Mouse (Mus musculus) E14TG2a.4 (cell line): ENCODE results near the gene Mslnl.

Experiments used
- H3K27me3 ChIP-seq: 2 replicates; pipeline ENCODE4 v1.6.1; 2014; ENCODE audit warnings: low read length, control low read depth; ENCODE audit not compliant: insufficient read depth
- H3K36me3 ChIP-seq: 2 replicates; pipeline ENCODE4 v1.6.1; 2014; ENCODE audit warnings: low read length, control low read depth; ENCODE audit not compliant: insufficient read depth
- H3K4me1 ChIP-seq: replicated peaks from 2 replicates; pipeline ENCODE4 v1.6.1; 2014; ENCODE audit warnings: low read depth, low read length, control low read depth
- H3K4me3 ChIP-seq: replicated peaks from 2 replicates; pipeline ENCODE4 v1.5.1; 2014; ENCODE audit warnings: mild to moderate bottlenecking, low read length
- H3K9me3 ChIP-seq: 2 replicates; pipeline ENCODE4 v1.6.1; 2014; ENCODE audit warnings: low read length, control low read depth
- CTCF ChIP-seq: conservative IDR thresholded peaks from 2 replicates; pipeline ENCODE4 v1.5.1; 2014; ENCODE audit warnings: low read length
- NANOG ChIP-seq: IDR thresholded peaks from 2 replicates; pipeline ENCODE4 v1.6.1; 2014; ENCODE audit warnings: borderline replicate concordance, low read length, mixed read lengths
- POU5F1 ChIP-seq: IDR thresholded peaks from 2 replicates; pipeline ENCODE4 v1.6.1; 2014; ENCODE audit warnings: low read length, borderline replicate concordance

The Mslnl gene

GRCm38 (mm10) chr17:25754241-25754640 lies 18.4 kb downstream of the Mslnl start, which contains the start of gene Msln:
Msln (minus strand) TSS chr17:25754378.
- H3K4me1 ChIP-seq: peaks cover 81% of the 10 kb centered on the region
- no peaks in the 10 kb centered on the region for H3K36me3 ChIP-seq
- TF ChIP-seq NANOG: no peak
- TF ChIP-seq CTCF: no peak
- TF ChIP-seq POU5F1: no peak
- H3K4me3 ChIP-seq: peak within 1 kb of the TSS; percentile 17; the same call in 1 of the 2 replicates
- no peaks in the 10 kb centered on the region for H3K9me3 ChIP-seq
- H3K27me3 ChIP-seq: 0 out of 2 replicates have a peak, but pooled peaks cover 4% of the 10 kb centered on the region

GRCm38 (mm10) chr17:25755086-25755485 lies 19.2 kb downstream of the Mslnl start:
- H3K36me3 ChIP-seq: no peaks in the 10 kb centered on the region
- H3K9me3 ChIP-seq: no peaks in the 10 kb centered on the region
- peaks cover 85% of the 10 kb centered on the region for H3K4me1 ChIP-seq
- 0 out of 2 replicates have a peak, but pooled peaks cover 4% of the 10 kb centered on the region for H3K27me3 ChIP-seq
- no peak overlapping the region; the same call in 1 of the 2 replicates for H3K4me3 ChIP-seq
- TF ChIP-seq NANOG: no peak
- no peak for TF ChIP-seq CTCF
- TF ChIP-seq POU5F1: no peak

- no peaks in the 10 kb centered on the region for H3K36me3 ChIP-seq
- no peaks in the 10 kb centered on the region for H3K9me3 ChIP-seq
- H3K4me3 ChIP-seq: peak overlapping the region; percentile 39; the same call in 1 of the 2 replicates
- 0 out of 2 replicates have a peak, but pooled peaks cover 4% of the 10 kb centered on the region for H3K27me3 ChIP-seq
- peaks cover 91% of the 10 kb centered on the region for H3K4me1 ChIP-seq
- TF ChIP-seq POU5F1: no peak
- TF ChIP-seq CTCF: no peak
- no peak for TF ChIP-seq NANOG
Observed at GRCm38 (mm10) chr17:25755627-25756377, 20.0 kb downstream of the Mslnl start.

- Histone ChIP-seq H3K36me3 (no peaks in the 10 kb centered on the region), H3K27me3 (0 out of 2 replicates have a peak, but pooled peaks cover 4% of the 10 kb centered on the region), H3K9me3 (no peaks in the 10 kb centered on the region), H3K4me1 (peaks cover 93% of the 10 kb centered on the region), H3K4me3 (0 out of 2 replicates have a peak overlapping the region, but pooled peaks have one; percentile 39)
- TF ChIP-seq POU5F1 (no peak), CTCF (no peak), NANOG (no peak)
Observed at GRCm38 (mm10) chr17:25756378-25757242, 20.8 kb downstream of the Mslnl start.

GRCm38 (mm10) chr17:25757691-25758090 lies 21.8 kb downstream of the Mslnl start:
- TF ChIP-seq CTCF (no peak), NANOG (no peak), POU5F1 (no peak)

GRCm38 (mm10) chr17:25760148-25760547 lies 24.3 kb downstream of the Mslnl start:
- Histone ChIP-seq H3K4me3 (no peak overlapping the region), H3K36me3 (no peaks in the 10 kb centered on the region), H3K4me1 (peaks cover 89% of the 10 kb centered on the region), H3K27me3 (no peaks in the 10 kb centered on the region), H3K9me3 (no peaks in the 10 kb centered on the region)
- TF ChIP-seq NANOG (no peak), CTCF (no peak), POU5F1 (no peak)

More at GRCm38 (mm10) chr17:25757691-25758090, 21.8 kb downstream of the Mslnl start:
- Histone ChIP-seq H3K27me3 (0 out of 2 replicates have a peak, but pooled peaks cover 4% of the 10 kb centered on the region), H3K9me3 (no peaks in the 10 kb centered on the region), H3K36me3 (no peaks in the 10 kb centered on the region), H3K4me1 (peaks cover 99% of the 10 kb centered on the region), H3K4me3 (no peak overlapping the region)

- Histone ChIP-seq H3K36me3 (no peaks in the 10 kb centered on the region), H3K4me3 (no peak overlapping the region), H3K4me1 (peaks cover 75% of the 10 kb centered on the region), H3K9me3 (no peaks in the 10 kb centered on the region), H3K27me3 (peaks cover under 1% of the 10 kb centered on the region; the same call in 1 of the 2 replicates)
- TF ChIP-seq CTCF (no peak), NANOG (no peak), POU5F1 (no peak)
Observed at GRCm38 (mm10) chr17:25761561-25761970, 25.7 kb downstream of the Mslnl start.

- H3K36me3 ChIP-seq: no peaks in the 10 kb centered on the region
- H3K27me3 ChIP-seq: peaks cover 2% of the 10 kb centered on the region; the same call in 1 of the 2 replicates
- H3K4me3 ChIP-seq: no peak overlapping the region
- TF ChIP-seq NANOG: no peak
- TF ChIP-seq POU5F1: no peak
- no peak for TF ChIP-seq CTCF
- peaks cover 65% of the 10 kb centered on the region for H3K4me1 ChIP-seq
- H3K9me3 ChIP-seq: no peaks in the 10 kb centered on the region
Observed at GRCm38 (mm10) chr17:25762591-25762990, 26.7 kb downstream of the Mslnl start.
